ENCODE assay signal across 9 mouse cellular contexts in the genomic region with DNA sequence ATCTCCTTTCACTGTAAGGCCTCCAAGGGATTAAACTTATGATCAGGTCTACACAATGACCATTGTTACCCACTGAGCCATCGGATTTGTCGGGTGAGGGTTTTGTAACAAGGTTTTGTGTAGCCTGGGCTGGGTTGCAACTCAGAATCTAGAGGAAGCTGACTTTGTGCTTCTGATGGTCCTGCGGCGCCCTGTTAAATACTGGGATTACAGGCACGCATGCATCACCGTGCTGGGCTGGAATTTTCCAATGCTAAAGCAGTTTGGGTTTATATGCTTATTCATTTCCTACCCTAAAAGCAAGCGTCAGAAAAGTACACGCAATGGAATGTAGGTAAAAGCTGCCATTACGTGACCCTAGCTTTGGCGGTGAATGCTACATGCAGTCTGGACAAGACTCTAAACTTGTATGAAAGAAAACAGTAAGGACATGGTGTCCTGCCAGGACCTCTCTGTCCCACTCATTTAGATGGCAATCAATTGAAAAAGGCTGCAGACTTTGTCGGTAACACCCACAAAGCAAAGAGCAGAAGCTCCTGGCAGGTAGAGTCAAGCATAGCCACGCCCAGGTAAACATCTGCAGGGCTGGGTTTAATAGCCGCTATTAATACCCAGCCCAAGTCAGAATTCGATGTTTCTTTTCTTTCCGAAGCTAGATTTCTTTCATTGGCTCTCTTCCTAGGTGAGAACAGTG. TPM values are rescaled to one million over a fixed set of nuclear protein-coding genes. Genes with fewer than 3 reads are reported as not detected.
DNase-seq lines count a peak whose midpoint lies in the region; ATAC-seq and TF ChIP-seq lines count a peak whose summit lies in the region.
"Had no signal": no experiment of that assay in that cellular context is flagged by ENCODE, and none has a peak within 500 bp of the region (broad histone marks: within the 10 kb centered on the region; RNA-seq: fewer than 3 reads in every experiment).

No protein-coding gene starts in this region.

- H3K9me3 ChIP-seq in lung, postnatal 0 days (ENCODE audit: low read length), result no peaks in the 10 kb centered on the region
- H3K9me3 ChIP-seq in limb, embryonic 14.5 days (ENCODE audit: control insufficient read depth, low read length), result no peaks in the 10 kb centered on the region

- H3K36me3 ChIP-seq in lung, postnatal 0 days (ENCODE audit: insufficient read depth, low read length), result no peaks in the 10 kb centered on the region
- H3K36me3 ChIP-seq in limb, embryonic 14.5 days (ENCODE audit: control insufficient read depth, insufficient read depth, low read length), result no peaks in the 10 kb centered on the region

- no peak overlapping the region for H3K9ac ChIP-seq in lung, postnatal 0 days (replicated peaks; ENCODE audit: low read depth)
- no peak overlapping the region for H3K9ac ChIP-seq in limb, embryonic 14.5 days (ENCODE audit: low read depth, low read length, severe bottlenecking)

- peak overlapping the region; percentile 7; the same call in 1 of the 2 replicates for H3K4me3 ChIP-seq in gastrocnemius, adult 2 months
- no peak overlapping the region; the same call in 1 of the 2 replicates for H3K4me3 ChIP-seq in lung, postnatal 0 days (ENCODE audit: low read depth, low read length)
- H3K4me3 ChIP-seq in limb, embryonic 14.5 days (replicated peaks; ENCODE audit: low read length), result peak overlapping the region; percentile 4; the same call in 1 of the 2 replicates

- H3K27ac ChIP-seq in gastrocnemius, adult 2 months, result no peak overlapping the region
- H3K27ac ChIP-seq in lung, postnatal 0 days (ENCODE audit: low read length), result no peak overlapping the region
- no peak overlapping the region for H3K27ac ChIP-seq in limb, embryonic 14.5 days (replicated peaks; ENCODE audit: low read depth, low read length)

- no peak for DNase-seq in gastrocnemius, adult 2 months
- DNase-seq in gastrocnemius, postnatal 4 days (ENCODE audit: low spot score in 2 of 2), result no peak
- DNase-seq in lung, postnatal 0 days (ENCODE audit: low spot score), result no peak
- DNase-seq in lung, postnatal 25 days (ENCODE audit: low spot score), result no peak
- DNase-seq in limb, embryonic 14.5 days (ENCODE audit: low spot score), result peak; percentile 33
- DNase-seq in MN1 (ENCODE audit: low spot score), result no peak
- DNase-seq in layer of hippocampus, adult 11-12 months (ENCODE audit: low spot score), result no peak
- no peak for DNase-seq in left cerebral cortex, postnatal 4 days

- no peak for TF ChIP-seq POLR2A in limb, embryonic 14.5 days (IDR thresholded peaks at IDR 0.05; ENCODE audit: borderline replicate concordance, extremely low read depth, insufficient read depth, insufficient read length)

- intact Hi-C loops in gastrocnemius, adult 2 months (cut with DNase I), result no loop called here
- intact Hi-C loops in left cerebral cortex, postnatal 4 days (cut with DNase I), result no loop called here

- ATAC-seq in lung, postnatal 0 days, result no peak
- ATAC-seq in limb, embryonic 14.5 days (ENCODE audit: low FRiP score, low read depth), result 0 out of 2 replicates have a peak, but pooled peaks have one; percentile 23

- no peaks in the 10 kb centered on the region for H3K4me1 ChIP-seq in lung, postnatal 0 days (ENCODE audit: insufficient read depth, low read depth, low read length)
- peaks cover 16% of the 10 kb centered on the region for H3K4me1 ChIP-seq in limb, embryonic 14.5 days (ENCODE audit: control insufficient read depth, insufficient read depth, low read length)

- 34% methylated on average over 15 of the region's 15 CpGs for WGBS in lung, postnatal 0 days
- 17% methylated on average over 15 of the region's 15 CpGs for WGBS in limb, embryonic 14.5 days

- TF ChIP-seq EP300 in lung, postnatal 0 days (IDR thresholded peaks at IDR 0.05), result no peak

- peak overlapping the region; percentile 11; the same call in 1 of the 2 replicates for H3K4me2 ChIP-seq in lung, postnatal 0 days (replicated peaks; ENCODE audit: low read depth, low read length)
- H3K4me2 ChIP-seq in limb, embryonic 14.5 days (replicated peaks; ENCODE audit: low read depth, low read length, severe bottlenecking), result peak overlapping the region; percentile 36

- no peak for TF ChIP-seq CTCF in gastrocnemius, adult 2 months (IDR thresholded peaks at IDR 0.05)
- TF ChIP-seq CTCF in lung, postnatal 0 days (IDR thresholded peaks at IDR 0.05), result no peak

- H3K27me3 ChIP-seq in lung, postnatal 0 days (replicated peaks; ENCODE audit: insufficient read depth, low read length), result no peaks in the 10 kb centered on the region
- H3K27me3 ChIP-seq in limb, embryonic 14.5 days (ENCODE audit: control insufficient read depth, insufficient read depth, low read length), result no peaks in the 10 kb centered on the region

RNA-seq across cellular contexts. Expression of a gene that starts 45.8 kb away (rescaled TPM):
- total RNA-seq in gastrocnemius, adult 2 months (2021), result not detected
- under 1 TPM in 1 of 2 experiments, not detected in 1; 0.42 TPM for total RNA-seq in gastrocnemius, postnatal 4 days (2021)
- polyA plus RNA-seq in lung, postnatal 0 days (2015; fragmentation: Nextera tagmentation; extraction: Ambion mirVana), result 0.47 and 0.55 TPM in 2 replicates
- polyA plus RNA-seq in limb, embryonic 14.5 days (2012; rRNA removed), result 38.9 and 39.5 TPM in 2 replicates
- polyA plus RNA-seq in limb, embryonic 14.5 days (2014; fragmentation: Nextera tagmentation; extraction: Ambion mirVana), result 23.7 and 24.1 TPM in 2 replicates
- total RNA-seq in left cerebral cortex, postnatal 4 days (2021), result 10 to 100 TPM; 20.1 to 20.3 TPM
- total RNA-seq: monocyte, adult 5-6 weeks had no signal

Comparison
In these comparisons a context has a peak if more than half of its experiments do, and no peak if none do; other contexts are left out.
1. RNA of a gene that starts 45.8 kb away (total RNA-seq): 20.1 to 20.3 TPM in left cerebral cortex, postnatal 4 days; 0.42 TPM in gastrocnemius, postnatal 4 days and not detected in gastrocnemius, adult 2 months; every median in the first group is over 10 times any median in the second.